Mouse (Mus musculus): ENCODE measurements around the gene Wdr5. TPM values are rescaled to one million over a fixed set of nuclear protein-coding genes. Genes with fewer than 3 reads are reported as not detected.
"Not testable (repeated sequence)": the region's sequence is repeated elsewhere in the genome, so short reads cannot be mapped to it uniquely, and the experiment has no call there.

Gene Wdr5
- polyA plus RNA-seq, 1 experiment from 2014 or later, result 16.6 TPM

- DNase-seq, result no peak
- H3K27me3 ChIP-seq (ENCODE audit: insufficient read depth, low read length), result no peaks in the 10 kb centered on the region
- no peak overlapping the region for H3K27ac ChIP-seq (ENCODE audit: low read depth)
- H3K36me3 ChIP-seq (replicated peaks; ENCODE audit: insufficient read depth, low read length), result no peaks in the 10 kb centered on the region; the same call in 1 of the 2 replicates
- 77% methylated on average over 6 of the region's 6 CpGs for WGBS (ENCODE audit: insufficient replicate concordance)
- no peak for TF ChIP-seq CTCF (IDR thresholded peaks at IDR 0.05; ENCODE audit: low read depth)
- no peak for TF ChIP-seq EP300 (IDR thresholded peaks at IDR 0.05; ENCODE audit: low read depth)
- no peak for ATAC-seq
- H3K4me1 ChIP-seq (ENCODE audit: insufficient read depth), result peaks cover 12% of the 10 kb centered on the region
- H3K9ac ChIP-seq (replicated peaks), result no peak overlapping the region
- H3K9me3 ChIP-seq (ENCODE audit: low read length), result no peaks in the 10 kb centered on the region
- H3K4me2 ChIP-seq (ENCODE audit: low read depth, low read length), result no peak overlapping the region
- no peak overlapping the region for H3K4me3 ChIP-seq (ENCODE audit: low read depth, low read length)
Observed at GRCm38 (mm10) chr2:27544613-27545012, 29.7 kb downstream of the Wdr5 start.

GRCm38 (mm10) chr2:27545517-27545916 lies 30.6 kb downstream of the Wdr5 start:
- not testable (repeated sequence) for H3K9me3 ChIP-seq (ENCODE audit: low read length); ATAC-seq; H3K27ac ChIP-seq (ENCODE audit: low read depth); H3K36me3 ChIP-seq (replicated peaks; ENCODE audit: insufficient read depth, low read length); DNase-seq; H3K4me2 ChIP-seq (ENCODE audit: low read depth, low read length); H3K9ac ChIP-seq (replicated peaks); H3K4me3 ChIP-seq (ENCODE audit: low read depth, low read length); H3K27me3 ChIP-seq (ENCODE audit: insufficient read depth, low read length)
- 64% methylated on average over 3 of the region's 3 CpGs for WGBS (ENCODE audit: insufficient replicate concordance)
- peaks cover 10% of the 10 kb centered on the region for H3K4me1 ChIP-seq (ENCODE audit: insufficient read depth)

GRCm38 (mm10) chr2:27546041-27546440 lies 31.1 kb downstream of the Wdr5 start:
- ATAC-seq; H3K4me2 ChIP-seq (ENCODE audit: low read depth, low read length); H3K4me3 ChIP-seq (ENCODE audit: low read depth, low read length); H3K9me3 ChIP-seq (ENCODE audit: low read length); H3K36me3 ChIP-seq (replicated peaks; ENCODE audit: insufficient read depth, low read length); H3K9ac ChIP-seq (replicated peaks); H3K27me3 ChIP-seq (ENCODE audit: insufficient read depth, low read length); DNase-seq; H3K4me1 ChIP-seq (ENCODE audit: insufficient read depth); H3K27ac ChIP-seq (ENCODE audit: low read depth): not testable (repeated sequence)
- 91% methylated on average over 8 of the region's 8 CpGs for WGBS (ENCODE audit: insufficient replicate concordance)

DNA sequence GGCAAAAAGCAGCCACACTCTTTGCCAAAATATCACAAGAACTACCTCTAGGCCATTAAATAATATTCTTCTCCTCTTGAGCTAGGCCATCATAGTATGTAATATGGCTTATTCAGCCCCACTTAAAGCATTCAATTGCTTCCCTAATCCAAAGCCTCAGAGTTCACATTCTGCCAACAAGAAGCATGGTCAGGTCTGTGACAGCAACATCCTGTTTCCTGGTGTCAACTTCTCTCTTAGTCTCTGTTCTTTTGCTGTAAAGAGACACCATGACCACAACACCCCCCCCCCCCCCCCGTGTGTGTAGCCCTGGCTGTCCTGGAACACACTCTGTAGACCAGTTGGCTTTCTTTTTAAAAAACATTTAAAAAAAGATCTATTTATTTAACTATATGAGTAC lies 32.4 kb downstream of the Wdr5 start:
- no peak for ATAC-seq
- Histone ChIP-seq H3K4me2 (ENCODE audit: low read depth, low read length) (no peak overlapping the region), H3K9ac (replicated peaks) (no peak overlapping the region), H3K4me3 (ENCODE audit: low read depth, low read length) (no peak overlapping the region), H3K4me1 (ENCODE audit: insufficient read depth) (no peaks in the 10 kb centered on the region), H3K27me3 (ENCODE audit: insufficient read depth, low read length) (no peaks in the 10 kb centered on the region), H3K9me3 (ENCODE audit: low read length) (no peaks in the 10 kb centered on the region), H3K27ac (ENCODE audit: low read depth) (no peak overlapping the region), H3K36me3 (replicated peaks; ENCODE audit: insufficient read depth, low read length) (no peaks in the 10 kb centered on the region; the same call in 1 of the 2 replicates)
- no peak for DNase-seq
- TF ChIP-seq EP300 (IDR thresholded peaks at IDR 0.05; ENCODE audit: low read depth) (no peak), CTCF (IDR thresholded peaks at IDR 0.05; ENCODE audit: low read depth) (no peak)
- 38% methylated on average over 1 of the region's 1 CpGs for WGBS (ENCODE audit: insufficient replicate concordance)

DNA sequence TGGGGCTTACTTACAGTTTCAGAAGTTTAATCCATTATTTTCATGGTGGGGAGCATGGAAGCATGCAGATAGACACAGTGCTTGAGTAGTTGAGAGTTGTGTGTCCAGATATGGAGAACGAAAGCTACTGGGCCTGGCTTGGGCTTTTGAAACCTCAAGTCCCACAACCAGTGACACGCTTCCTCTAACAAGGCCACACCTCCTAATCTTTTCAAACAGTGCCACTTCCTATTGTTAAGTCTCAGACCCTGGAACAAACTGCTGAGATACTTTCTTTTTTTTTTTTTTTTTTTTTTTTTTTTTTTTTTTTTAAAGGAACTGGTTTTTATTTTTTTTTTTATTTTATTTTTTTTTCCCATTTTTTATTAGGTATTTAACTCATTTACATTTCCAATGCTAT lies 33.0 kb downstream of the Wdr5 start:
- no peak overlapping the region for H3K4me3 ChIP-seq (ENCODE audit: low read depth, low read length)
- no peaks in the 10 kb centered on the region; the same call in 1 of the 2 replicates for H3K36me3 ChIP-seq (replicated peaks; ENCODE audit: insufficient read depth, low read length)
- no peak for ATAC-seq
- no peaks in the 10 kb centered on the region for H3K9me3 ChIP-seq (ENCODE audit: low read length)
- 78% methylated on average over 2 of the region's 2 CpGs for WGBS (ENCODE audit: insufficient replicate concordance)
- no peak overlapping the region for H3K27ac ChIP-seq (ENCODE audit: low read depth)
- TF ChIP-seq CTCF (IDR thresholded peaks at IDR 0.05; ENCODE audit: low read depth) (no peak), EP300 (IDR thresholded peaks at IDR 0.05; ENCODE audit: low read depth) (no peak)
- H3K27me3 ChIP-seq (ENCODE audit: insufficient read depth, low read length), result no peaks in the 10 kb centered on the region
- no peak overlapping the region for H3K9ac ChIP-seq (replicated peaks)
- no peaks in the 10 kb centered on the region for H3K4me1 ChIP-seq (ENCODE audit: insufficient read depth)
- H3K4me2 ChIP-seq (ENCODE audit: low read depth, low read length), result no peak overlapping the region
- no peak for DNase-seq

GRCm38 (mm10) chr2:27548664-27549369 lies 33.9 kb downstream of the Wdr5 start:
- no peaks in the 10 kb centered on the region for H3K9me3 ChIP-seq (ENCODE audit: low read length)
- no peaks in the 10 kb centered on the region; the same call in 1 of the 2 replicates for H3K36me3 ChIP-seq (replicated peaks; ENCODE audit: insufficient read depth, low read length)
- no peak overlapping the region for H3K27ac ChIP-seq (ENCODE audit: low read depth)
- ATAC-seq, result no peak
- TF ChIP-seq EP300 (IDR thresholded peaks at IDR 0.05; ENCODE audit: low read depth) (no peak), CTCF (IDR thresholded peaks at IDR 0.05; ENCODE audit: low read depth) (no peak)
- H3K4me3 ChIP-seq (ENCODE audit: low read depth, low read length), result no peak overlapping the region
- no peak overlapping the region for H3K9ac ChIP-seq (replicated peaks)
- WGBS (ENCODE audit: insufficient replicate concordance), result 42% methylated on average over 1 of the region's 1 CpGs
- H3K27me3 ChIP-seq (ENCODE audit: insufficient read depth, low read length), result no peaks in the 10 kb centered on the region
- H3K4me1 ChIP-seq (ENCODE audit: insufficient read depth), result no peaks in the 10 kb centered on the region
- H3K4me2 ChIP-seq (ENCODE audit: low read depth, low read length), result no peak overlapping the region
- DNase-seq, result no peak

All from liver, postnatal 0 days (tissue).